Mouse (Mus musculus) liver, embryonic 14.5 days (tissue): ENCODE measurements around the gene Tifab.

Source experiments
- CTCF ChIP-seq: IDR thresholded peaks from 2 replicates; pipeline ENCODE4 v1.5.1; 2016; ENCODE audit warnings: antibody characterized with exemption, low read depth, control low read depth
- EP300 ChIP-seq: IDR thresholded peaks from 2 replicates; pipeline ENCODE4 v1.6.1; 2016; ENCODE audit warnings: antibody characterized with exemption, low read depth

- TF ChIP-seq EP300: no peak
- TF ChIP-seq CTCF: no peak
Measured at GRCm38 (mm10) chr13:56135231-56136052, 43.2 kb downstream of the Tifab start.
